Mouse (Mus musculus) CH12.LX (cell line): ENCODE measurements around the gene Pald1. TPM values are rescaled to one million over a fixed set of nuclear protein-coding genes. Genes with fewer than 3 reads are reported as not detected.

Experiments used
- DNase-seq: peaks from one replicate; pipeline ENCODE4 v3.0.0-alpha.2; 2013; ENCODE audit errors: extremely low read depth
- H3K27ac ChIP-seq: 2 replicates; pipeline ENCODE4 v1.5.1; 2012; ENCODE audit warnings: low read depth, mild to moderate bottlenecking, control low read depth, moderate library complexity; ENCODE audit not compliant: insufficient read depth
- H3K27me3 ChIP-seq: replicated peaks from 2 replicates; pipeline ENCODE3; 2012; ENCODE audit warnings: inconsistent platforms
- H3K36me3 ChIP-seq, 2 experiments: replicated peaks in 1 of 2; 2 replicates each; pipeline versions ENCODE3 to v1.6.1; 2012; ENCODE audit warnings: inconsistent platforms in 1 of 2, low read length in 1 of 2, mild to moderate bottlenecking in 1 of 2, mixed read lengths in 1 of 2, moderate library complexity in 1 of 2; ENCODE audit not compliant: control insufficient read depth in 1 of 2, insufficient read depth in 1 of 2
- H3K4me1 ChIP-seq, 2 experiments: 2 replicates each; pipeline ENCODE4 v1.6.1; 2012; ENCODE audit warnings: inconsistent platforms in 1 of 2, moderate library complexity in 1 of 2; ENCODE audit not compliant: insufficient read depth in 2 of 2, control insufficient read depth in 1 of 2
- H3K4me2 ChIP-seq: 2 replicates; pipeline ENCODE4 v1.6.1; 2012; ENCODE audit warnings: low read depth, mild to moderate bottlenecking, control low read depth; ENCODE audit not compliant: poor library complexity, insufficient read depth, severe bottlenecking
- H3K4me3 ChIP-seq, 3 experiments: fragments of 150-350 bp in 1 of 3; sonication (generic) in 1 of 3; replicated peaks in 1 of 3; 2 replicates each; pipeline versions ENCODE3 to v1.5.1; 2011 to 2012; ENCODE audit warnings: low read depth in 2 of 3, low read length in 2 of 3, mild to moderate bottlenecking in 2 of 3, moderate library complexity in 2 of 3, control low read depth in 1 of 3, improper control_type of control experiment in 1 of 3, inconsistent platforms in 1 of 3, mixed read lengths in 1 of 3; ENCODE audit not compliant: poor library complexity in 1 of 3
- H3K79me2 ChIP-seq: replicated peaks from 2 replicates; pipeline ENCODE4 v1.6.1; 2012; ENCODE audit warnings: mild to moderate bottlenecking, moderate library complexity; ENCODE audit not compliant: control insufficient read depth, poor library complexity, insufficient read depth, severe bottlenecking; ENCODE audit errors: extremely low read depth
- H3K9ac ChIP-seq: 2 replicates; pipeline ENCODE4 v1.6.1; 2012; ENCODE audit warnings: low read depth, mild to moderate bottlenecking, control low read depth, moderate library complexity; ENCODE audit not compliant: insufficient read depth
- H3K9me3 ChIP-seq: replicated peaks from 2 replicates; pipeline ENCODE3; 2012; ENCODE audit warnings: low read length, inconsistent platforms, mixed read lengths
- CHD2 ChIP-seq: IDR thresholded peaks from 2 replicates; pipeline ENCODE4 v1.6.1; 2011; ENCODE audit warnings: low read length, improper control_type of control experiment
- E2F4 ChIP-seq: IDR thresholded peaks from 2 replicates; pipeline ENCODE4 v1.6.1; 2011; ENCODE audit warnings: low read depth, low read length, improper control_type of control experiment; ENCODE audit not compliant: insufficient replicate concordance
- ELF1 ChIP-seq: IDR thresholded peaks from 2 replicates; pipeline ENCODE4 v1.6.1; 2014; ENCODE audit warnings: low read depth, mild to moderate bottlenecking, inconsistent platforms, low read length, improper control_type of control experiment
- ETS1 ChIP-seq: conservative IDR thresholded peaks from 2 replicates; pipeline ENCODE4 v1.6.1; 2012; ENCODE audit warnings: low read depth, mild to moderate bottlenecking, inconsistent platforms, low read length, improper control_type of control experiment, moderate library complexity
- HCFC1 ChIP-seq: IDR thresholded peaks from 2 replicates; pipeline ENCODE4 v1.6.1; 2012; ENCODE audit warnings: low read depth, mild to moderate bottlenecking, inconsistent platforms, low read length, improper control_type of control experiment
- IRF4 ChIP-seq: IDR thresholded peaks from 2 replicates; pipeline ENCODE4 v1.6.1; 2014; ENCODE audit warnings: low read depth, mild to moderate bottlenecking, inconsistent platforms, low read length, improper control_type of control experiment
- JUN ChIP-seq: IDR thresholded peaks from 2 replicates; pipeline ENCODE4 v1.6.1; 2011; ENCODE audit warnings: low read depth, mild to moderate bottlenecking, low read length, improper control_type of control experiment, moderate library complexity; ENCODE audit not compliant: insufficient read depth
- JUND ChIP-seq: conservative IDR thresholded peaks from 2 replicates; pipeline ENCODE4 v1.6.1; 2011; ENCODE audit warnings: low read depth, low read length, improper control_type of control experiment
- MAX ChIP-seq: IDR thresholded peaks from 2 replicates; pipeline ENCODE4 v1.6.1; 2011; ENCODE audit warnings: low read length, improper control_type of control experiment
- MXI1 ChIP-seq: IDR thresholded peaks from 2 replicates; pipeline ENCODE4 v1.6.1; 2011; ENCODE audit warnings: mild to moderate bottlenecking, low read depth, low read length, improper control_type of control experiment
- MYC ChIP-seq: IDR thresholded peaks from 2 replicates; pipeline ENCODE4 v1.6.1; 2011; ENCODE audit warnings: low read depth, mild to moderate bottlenecking, improper control_type of control experiment, low read length
- NELFE ChIP-seq: IDR thresholded peaks from 2 replicates; pipeline ENCODE4 v1.6.1; 2011; ENCODE audit warnings: low read depth, low read length, improper control_type of control experiment
- NRF1 ChIP-seq: IDR thresholded peaks from 2 replicates; pipeline ENCODE4 v1.6.1; 2014; ENCODE audit warnings: low read depth, mild to moderate bottlenecking, inconsistent platforms, low read length, improper control_type of control experiment, moderate library complexity
- PAX5 ChIP-seq: IDR thresholded peaks from 2 replicates; pipeline ENCODE4 v1.6.1; 2012; ENCODE audit warnings: low read length, inconsistent platforms, mixed read lengths
- RCOR1 ChIP-seq: conservative IDR thresholded peaks from 2 replicates; pipeline ENCODE4 v1.6.1; 2012; ENCODE audit warnings: low read depth, mild to moderate bottlenecking, inconsistent platforms, low read length, improper control_type of control experiment
- TBP ChIP-seq: conservative IDR thresholded peaks from 2 replicates; pipeline ENCODE4 v1.6.1; 2011; ENCODE audit warnings: low read depth, low read length, improper control_type of control experiment
- UBTF ChIP-seq: IDR thresholded peaks from 2 replicates; pipeline ENCODE4 v1.6.1; 2012; ENCODE audit warnings: low read depth, mild to moderate bottlenecking, inconsistent platforms, low read length, improper control_type of control experiment, moderate library complexity
- ZC3H11A ChIP-seq: IDR thresholded peaks from 2 replicates; pipeline ENCODE4 v1.6.1; 2012; ENCODE audit warnings: low read depth, mild to moderate bottlenecking, inconsistent platforms, low read length, improper control_type of control experiment
- ZMIZ1 ChIP-seq: IDR thresholded peaks from 2 replicates; pipeline ENCODE4 v1.6.1; 2012; ENCODE audit warnings: low read depth, mild to moderate bottlenecking, inconsistent platforms, low read length, improper control_type of control experiment
- dilution Hi-C: fragments of 300-500 bp; cut with MboI; formaldehyde crosslinking; loops from 2 replicates; pipeline ENCODE4 v1.14.3; 2020; ENCODE audit warnings: low sequenced_read_pairs; ENCODE audit not compliant: extremely low pct_unique_long_range_greater_than_20kb, extremely low pct_ligation_motif_present
- in situ Hi-C: fragments of 300-500 bp; cut with MboI; formaldehyde crosslinking; loops from 3 replicates; pipeline ENCODE4 v1.14.3; 2019; ENCODE audit warnings: low sequenced_read_pairs, low pct_ligation_motif_present, low pct_unique_long_range_greater_than_20kb, mixed read lengths
- polyA plus RNA-seq: library from polyadenylated mRNA; unstranded; fragments of >175 nt; gene quantifications from 2 replicates; pipeline ENCODE4 v1.2.1, GENCODE M21; 2012; ENCODE audit warnings: low read depth; ENCODE audit not compliant: insufficient read length
- total RNA-seq, 2 experiments: library from RNA; depleted of rRNA; stranded (reverse); fragments of 300-350 nt in 1 of 2; fragments of >200 nt in 1 of 2; gene quantifications; 2 replicates each; pipeline ENCODE4 v1.2.3; 2012 to 2014

Pald1 gene
- total and polyA plus RNA-seq, 3 experiments = 1.5 to 2.0 (median 1.5) TPM

GRCm38 (mm10) chr10:61327545-61327944, 55.8 kb downstream of the Pald1 start:
- in situ Hi-C loops (loop anchor here (25.0 kb wide), 1 partner anchor 335 kb away; no protein-coding TSS in a partner anchor), dilution Hi-C loops (no loop called here)
- no peak overlapping the region for H3K27ac ChIP-seq
- DNase-seq = no peak
- peaks cover 3 to 37% of the 10 kb centered on the region in 2 experiments; a peak in 3 of 4 replicates for H3K4me1 ChIP-seq
- no peaks in the 10 kb centered on the region for H3K27me3 ChIP-seq
- H3K9me3 ChIP-seq = no peaks in the 10 kb centered on the region
- H3K9ac ChIP-seq = no peak overlapping the region
- no peak overlapping the region for H3K4me2 ChIP-seq
- H3K4me3 ChIP-seq = no peak overlapping the region
- H3K36me3 ChIP-seq = no peaks in the 10 kb centered on the region
- H3K79me2 ChIP-seq = no peaks in the 10 kb centered on the region
- TF ChIP-seq NRF1 (no peak), NELFE (no peak), HCFC1 (no peak), TBP (no peak), ETS1 (no peak), RCOR1 (no peak), ZMIZ1 (no peak), MXI1 (no peak), IRF4 (no peak), CHD2 (no peak), JUND (no peak), MAX (no peak), PAX5 (no peak), MYC (no peak), JUN (no peak), UBTF (no peak), ZC3H11A (no peak), ELF1 (no peak), E2F4 (no peak)

- Histone ChIP-seq H3K9me3 (no peaks in the 10 kb centered on the region), H3K4me3 (no peak overlapping the region), H3K27ac (no peak overlapping the region), H3K79me2 (no peaks in the 10 kb centered on the region), H3K9ac (no peak overlapping the region), H3K4me2 (no peak overlapping the region), H3K36me3 (no peaks in the 10 kb centered on the region), H3K27me3 (no peaks in the 10 kb centered on the region), H3K4me1 (peaks cover 3 to 37% of the 10 kb centered on the region in 2 experiments; a peak in 3 of 4 replicates)
- dilution Hi-C loops = no loop called here
- TF ChIP-seq ZC3H11A (no peak), ELF1 (0 out of 2 replicates have a peak, but pooled peaks have one; percentile 24)
- DNase-seq = no peak
- in situ Hi-C loops = loop anchor here (25.0 kb wide), 1 partner anchor 336 kb away; no protein-coding TSS in a partner anchor
Observed at GRCm38 (mm10) chr10:61325782-61326328, 57.5 kb downstream of the Pald1 start.
